In genomic region chr10:79883297-79884084, GRCm38 (mm10) we compare ENCODE assay signal across 1 mouse cellular context.
TF ChIP-seq lines count a peak whose summit lies in the region.

No protein-coding gene starts in this region.

TF ChIP-seq in CH12.LX, 34 proteins besides CTCF, POLR2A, EP300 and RAD21:
- TF ChIP-seq SMC3 (IDR thresholded peaks at IDR 0.05; ENCODE audit: low read depth, low read length) (peak; percentile 80), NELFE (IDR thresholded peaks at IDR 0.05; ENCODE audit: low read depth, low read length) (0 out of 2 replicates have a peak, but pooled peaks have one; percentile 17), TBP (conservative IDR thresholded peaks at IDR 0.05; ENCODE audit: low read depth, low read length) (no peak), ETS1 (conservative IDR thresholded peaks at IDR 0.05; ENCODE audit: low read depth, low read length) (no peak), HCFC1 (IDR thresholded peaks at IDR 0.05; ENCODE audit: low read depth, low read length) (peak; percentile 19; the same call in 1 of the 2 replicates), IRF4 (IDR thresholded peaks at IDR 0.05; ENCODE audit: low read depth, low read length) (peak; percentile 20; the same call in 1 of the 2 replicates), ZKSCAN1 (IDR thresholded peaks at IDR 0.05; ENCODE audit: borderline replicate concordance, low read depth, low read length) (no peak)
